Mouse (Mus musculus) CH12.LX (cell line): ENCODE results near the gene Pakap.

ENCODE experiments used
- CTCF ChIP-seq, 2 experiments: IDR thresholded peaks in 1 of 2; conservative IDR thresholded peaks in 1 of 2; 2 replicates each; pipeline ENCODE4 v1.5.1; 2011 to 2012; ENCODE audit warnings: low read depth in 2 of 2, low read length in 2 of 2, improper control_type of control experiment in 1 of 2, inconsistent platforms in 1 of 2, mild to moderate bottlenecking in 1 of 2, moderate library complexity in 1 of 2
- MAX ChIP-seq: IDR thresholded peaks from 2 replicates; pipeline ENCODE4 v1.6.1; 2011; ENCODE audit warnings: low read length, improper control_type of control experiment
- POLR2AphosphoS2 ChIP-seq: IDR thresholded peaks from 2 replicates; pipeline ENCODE4 v1.6.1; 2011; ENCODE audit warnings: low read depth, low read length, improper control_type of control experiment
- USF2 ChIP-seq: conservative IDR thresholded peaks from 2 replicates; pipeline ENCODE4 v1.6.1; 2011; ENCODE audit warnings: low read depth, low read length, improper control_type of control experiment

- TF ChIP-seq CTCF (conservative IDR thresholded peaks at IDR 0.05 in 1 of 2, IDR thresholded peaks at IDR 0.05 in 1 of 2; ENCODE audit: low read depth in 2 of 2, low read length in 2 of 2): no peak
- no peak for TF ChIP-seq POLR2AphosphoS2
- TF ChIP-seq USF2: no peak
- no peak for TF ChIP-seq MAX
These were observed 64.4 kb downstream of the Pakap start for GRCm38 (mm10) chr4:57632386-57632785.
